Mouse (Mus musculus) hindbrain, embryonic 16.5 days (tissue): ENCODE measurements around the gene Gm10638. TPM values are rescaled to one million over a fixed set of nuclear protein-coding genes. Genes with fewer than 3 reads are reported as not detected.

Experiments
- ATAC-seq: fragments of 200-750 bp; cut with Nextera tagmentation; 2 replicates; pipeline ENCODE4 v1.8.0; 2017; ENCODE audit warnings: moderate TSS enrichment, moderate library complexity
- H3K27ac ChIP-seq: fragments of 300-500 bp; sonication (generic); 2 replicates; pipeline ENCODE4 v1.5.1; 2014; ENCODE audit warnings: low read depth, mild to moderate bottlenecking, control low read depth, low read length, moderate library complexity
- H3K27me3 ChIP-seq: fragments of 300-500 bp; sonication (generic); replicated peaks from 2 replicates; pipeline ENCODE4 v1.6.1; 2014; ENCODE audit warnings: low read length; ENCODE audit not compliant: control insufficient read depth, insufficient read depth
- H3K36me3 ChIP-seq: fragments of 300-500 bp; sonication (generic); 2 replicates; pipeline ENCODE4 v1.6.1; 2014; ENCODE audit warnings: mild to moderate bottlenecking, low read length, moderate library complexity, mixed read lengths; ENCODE audit not compliant: control insufficient read depth, insufficient read depth
- H3K4me1 ChIP-seq: fragments of 300-500 bp; sonication (generic); 2 replicates; pipeline ENCODE4 v1.6.1; 2014; ENCODE audit warnings: low read depth, low read length; ENCODE audit not compliant: control insufficient read depth, insufficient read depth
- H3K4me2 ChIP-seq: fragments of 300-500 bp; sonication (generic); 2 replicates; pipeline ENCODE4 v1.6.1; 2014; ENCODE audit warnings: mild to moderate bottlenecking, low read length, control low read depth, moderate library complexity
- H3K4me3 ChIP-seq: fragments of 300-500 bp; sonication (generic); 2 replicates; pipeline ENCODE4 v1.5.1; 2014; ENCODE audit warnings: mild to moderate bottlenecking, low read length, control low read depth, moderate library complexity
- H3K9ac ChIP-seq: fragments of 300-500 bp; sonication (generic); 2 replicates; pipeline ENCODE4 v1.6.1; 2014; ENCODE audit warnings: low read depth, mild to moderate bottlenecking, control low read depth, low read length, moderate library complexity
- H3K9me3 ChIP-seq: fragments of 300-500 bp; sonication (generic); 2 replicates; pipeline ENCODE4 v1.6.1; 2014; ENCODE audit warnings: mild to moderate bottlenecking, low read length, moderate library complexity; ENCODE audit not compliant: control insufficient read depth
- whole genome bisulfite sequencing: fragments of 180-500 bp; shearing (Covaris S2); extraction: QIAGEN DNeasy Blood & Tissue Kit; methylation state at CpG from one replicate; pipeline ENCODE4 v1.1.7; 2014; 5-methylcytosine and 5-hydroxymethylcytosine counted together
- polyA plus RNA-seq: library from polyadenylated mRNA; unstranded; fragments of >200 nt; fragmentation: Nextera tagmentation; extraction: Ambion mirVana; gene quantifications from 2 replicates; pipeline ENCODE4 v1.2.1, GENCODE M21; 2015

Gene Gm10638
- polyA plus RNA-seq, 1 experiment from 2014 or later: 3.4 TPM

DNA sequence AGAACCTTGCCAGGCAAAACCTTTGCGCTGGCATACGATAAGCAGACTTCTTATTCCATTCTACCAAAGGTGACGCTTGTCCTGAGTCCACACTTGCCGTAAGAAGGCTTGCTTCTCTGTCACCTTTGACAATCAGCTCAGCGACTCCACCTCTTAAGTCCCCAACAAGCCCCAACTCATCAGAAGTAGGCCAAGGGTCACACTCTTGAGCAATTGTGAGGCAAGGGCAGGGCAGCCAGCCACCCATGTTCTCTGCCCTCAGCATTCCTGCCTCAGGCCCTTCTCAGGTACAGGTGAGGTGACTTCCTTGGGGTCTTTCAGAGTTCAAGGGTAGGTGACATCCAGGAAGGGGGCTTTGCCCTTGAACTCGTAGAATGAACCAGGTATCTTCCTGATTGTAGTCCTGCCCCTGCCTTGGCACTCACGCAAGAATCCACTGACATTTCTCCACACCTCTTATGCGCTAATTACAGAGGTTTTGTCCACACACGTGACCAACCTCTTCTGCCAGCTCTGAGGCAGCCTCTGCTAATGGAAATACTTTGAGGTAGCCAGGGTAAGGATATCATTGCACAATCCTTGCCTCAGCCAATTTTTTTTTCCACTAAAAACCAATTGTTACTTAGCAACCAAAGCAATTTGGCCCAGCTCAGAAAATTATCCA, 21.2 kb downstream of the Gm10638 start:
- WGBS: 83% methylated on average over 9 of the region's 9 CpGs

DNA sequence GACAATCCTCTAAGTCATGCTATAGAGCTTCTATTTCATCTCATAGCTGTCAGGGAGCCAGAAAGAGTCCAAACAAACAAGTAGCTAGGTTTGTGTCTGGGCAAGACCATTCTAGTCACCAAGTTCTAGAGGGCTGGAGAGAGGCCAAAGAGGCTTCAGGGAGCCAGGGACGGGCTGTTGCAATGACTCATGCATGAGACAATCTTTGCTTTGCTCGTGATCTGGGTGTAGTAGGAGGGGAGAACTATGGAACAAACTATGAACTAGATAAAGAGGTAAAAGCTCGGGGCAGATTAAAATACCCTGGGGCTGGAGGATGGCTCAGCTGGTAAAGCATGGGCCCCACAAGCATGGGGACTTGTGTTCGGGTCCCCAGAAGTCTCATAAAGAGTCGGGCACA, 23.0 kb downstream of the Gm10638 start:
- Histone ChIP-seq H3K4me1 (no peaks in the 10 kb centered on the region), H3K4me2 (no peak overlapping the region), H3K27me3 (no peaks in the 10 kb centered on the region), H3K9ac (no peak overlapping the region), H3K36me3 (no peaks in the 10 kb centered on the region), H3K9me3 (no peaks in the 10 kb centered on the region), H3K27ac (no peak overlapping the region), H3K4me3 (no peak overlapping the region)
- WGBS: 81% methylated on average over 5 of the region's 5 CpGs
- no peak for ATAC-seq

More for the DNA sequence above, 21.2 kb downstream of the Gm10638 start:
- no peaks in the 10 kb centered on the region for H3K27me3 ChIP-seq
- no peaks in the 10 kb centered on the region for H3K4me1 ChIP-seq
- H3K9me3 ChIP-seq: no peaks in the 10 kb centered on the region
- 0 out of 2 replicates have a peak, but pooled peaks have one; percentile 45 for ATAC-seq
- no peak overlapping the region for H3K9ac ChIP-seq
- no peak overlapping the region for H3K27ac ChIP-seq
- no peaks in the 10 kb centered on the region for H3K36me3 ChIP-seq
- H3K4me3 ChIP-seq: no peak overlapping the region
- H3K4me2 ChIP-seq: no peak overlapping the region

DNA sequence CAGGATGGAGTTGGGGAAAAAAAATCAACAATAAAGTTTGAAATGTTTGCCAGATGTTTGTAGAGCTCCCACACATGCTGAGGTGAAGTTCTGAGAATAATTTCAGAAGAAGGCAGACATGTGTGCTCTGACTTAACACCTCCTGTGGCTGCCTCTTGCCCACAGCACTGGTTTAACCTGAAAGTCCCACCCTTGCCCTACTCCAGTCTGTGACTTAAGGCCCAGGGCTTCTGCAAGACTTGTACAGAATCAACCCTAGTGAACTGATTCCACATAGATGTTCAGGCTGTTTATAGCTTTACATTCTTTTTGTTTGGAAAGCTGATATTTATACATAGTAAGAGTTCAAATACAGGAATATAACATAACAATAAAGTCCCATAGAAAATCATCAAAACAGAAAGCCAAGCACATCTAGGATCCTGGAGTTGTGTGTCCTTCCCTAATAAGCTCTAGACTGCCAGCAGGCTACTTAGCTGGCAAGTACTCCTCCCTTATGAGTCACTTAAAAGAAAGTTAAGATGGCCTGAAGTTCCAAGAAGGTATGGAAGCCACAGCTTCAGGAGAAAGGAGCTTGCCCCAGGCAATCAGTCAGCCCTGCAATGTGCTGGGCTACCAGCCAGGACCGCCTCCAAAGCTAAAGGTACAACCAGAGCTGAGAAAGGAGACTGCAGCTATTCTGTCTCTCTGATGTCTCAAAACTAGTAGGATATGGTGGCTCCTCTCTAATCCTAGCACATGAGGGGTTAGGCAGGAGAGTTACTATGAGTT, 24.6 kb downstream of the Gm10638 start:
- WGBS: 77% methylated on average over 1 of the region's 1 CpGs
- Histone ChIP-seq H3K4me1 (no peaks in the 10 kb centered on the region), H3K4me2 (no peak overlapping the region), H3K9me3 (no peaks in the 10 kb centered on the region), H3K4me3 (no peak overlapping the region), H3K9ac (no peak overlapping the region), H3K27ac (no peak overlapping the region), H3K27me3 (no peaks in the 10 kb centered on the region), H3K36me3 (no peaks in the 10 kb centered on the region)
- ATAC-seq: no peak

DNA sequence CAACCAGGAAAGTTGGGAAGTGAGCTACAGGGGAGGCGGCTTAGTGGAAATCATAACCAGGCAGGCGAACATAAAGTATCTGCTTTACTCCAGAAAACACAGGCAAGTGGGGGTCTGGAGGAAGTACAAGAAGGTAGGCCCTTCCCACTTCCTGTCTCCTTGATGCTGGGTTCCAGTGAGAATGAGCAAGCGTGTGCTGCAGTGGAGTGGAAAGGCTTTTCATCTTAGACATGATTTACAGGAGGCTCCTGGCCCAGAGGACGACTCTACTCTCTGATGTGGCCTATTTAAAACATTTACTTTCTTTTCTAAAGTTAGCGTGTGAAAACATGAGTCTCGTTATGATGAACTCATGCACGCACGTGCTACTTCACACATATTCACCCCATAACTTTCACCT, 33.7 kb downstream of the Gm10638 start:
- Histone ChIP-seq H3K27me3 (no peaks in the 10 kb centered on the region), H3K36me3 (no peaks in the 10 kb centered on the region), H3K4me3 (no peak overlapping the region), H3K4me2 (no peak overlapping the region), H3K9me3 (no peaks in the 10 kb centered on the region), H3K4me1 (no peaks in the 10 kb centered on the region), H3K27ac (no peak overlapping the region), H3K9ac (no peak overlapping the region)
- 84% methylated on average over 8 of the region's 8 CpGs for WGBS
- no peak for ATAC-seq

DNA sequence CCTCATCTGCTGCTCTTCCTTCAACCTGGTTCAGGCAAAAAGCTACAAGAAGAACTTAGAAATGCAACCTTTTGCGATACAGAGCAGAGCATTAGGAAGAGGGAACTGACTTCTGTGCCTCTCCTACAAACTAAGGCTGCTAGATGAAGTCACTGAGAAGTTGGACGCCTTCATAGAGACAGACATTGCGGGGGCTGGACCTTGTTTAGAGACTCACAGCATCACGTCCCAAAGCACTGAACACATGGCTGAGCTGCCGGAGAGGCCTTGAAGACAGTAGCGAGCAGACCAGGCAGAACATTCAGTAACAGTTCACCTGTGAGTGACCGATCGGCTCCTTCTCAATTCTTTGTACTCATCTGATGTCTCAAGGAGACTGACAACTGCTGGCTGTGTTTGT, 35.6 kb downstream of the Gm10638 start:
- Histone ChIP-seq H3K4me1 (no peaks in the 10 kb centered on the region), H3K27me3 (no peaks in the 10 kb centered on the region), H3K36me3 (no peaks in the 10 kb centered on the region), H3K27ac (no peak overlapping the region), H3K4me3 (no peak overlapping the region), H3K4me2 (no peak overlapping the region), H3K9me3 (no peaks in the 10 kb centered on the region), H3K9ac (no peak overlapping the region)
- no peak for ATAC-seq
- WGBS: 96% methylated on average over 8 of the region's 8 CpGs

DNA sequence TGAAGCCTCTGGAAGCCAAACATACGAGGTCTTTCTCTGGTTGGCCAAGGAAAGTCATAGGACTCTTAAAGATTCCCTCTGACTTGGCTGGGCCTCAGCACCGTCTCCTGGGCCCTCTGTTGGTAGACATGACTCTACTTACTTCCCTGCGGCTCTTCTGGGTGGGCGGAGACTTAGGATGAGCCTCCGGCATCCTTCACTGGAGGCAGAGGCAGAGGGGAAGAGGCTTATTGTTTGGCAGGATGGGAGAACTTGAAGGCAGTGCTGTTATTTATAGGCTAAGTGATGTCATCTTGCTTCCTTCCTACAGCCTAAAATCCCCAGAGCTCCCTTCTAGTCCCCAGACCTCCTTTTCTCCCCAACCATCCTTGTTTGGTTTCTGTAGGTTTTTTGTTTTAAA, 41.0 kb downstream of the Gm10638 start:
- WGBS: 61% methylated on average over 5 of the region's 5 CpGs
- Histone ChIP-seq H3K9me3 (no peaks in the 10 kb centered on the region), H3K27ac (no peak overlapping the region), H3K27me3 (no peaks in the 10 kb centered on the region), H3K4me1 (no peaks in the 10 kb centered on the region), H3K9ac (no peak overlapping the region), H3K4me3 (no peak overlapping the region), H3K4me2 (no peak overlapping the region), H3K36me3 (no peaks in the 10 kb centered on the region)
- no peak for ATAC-seq

DNA sequence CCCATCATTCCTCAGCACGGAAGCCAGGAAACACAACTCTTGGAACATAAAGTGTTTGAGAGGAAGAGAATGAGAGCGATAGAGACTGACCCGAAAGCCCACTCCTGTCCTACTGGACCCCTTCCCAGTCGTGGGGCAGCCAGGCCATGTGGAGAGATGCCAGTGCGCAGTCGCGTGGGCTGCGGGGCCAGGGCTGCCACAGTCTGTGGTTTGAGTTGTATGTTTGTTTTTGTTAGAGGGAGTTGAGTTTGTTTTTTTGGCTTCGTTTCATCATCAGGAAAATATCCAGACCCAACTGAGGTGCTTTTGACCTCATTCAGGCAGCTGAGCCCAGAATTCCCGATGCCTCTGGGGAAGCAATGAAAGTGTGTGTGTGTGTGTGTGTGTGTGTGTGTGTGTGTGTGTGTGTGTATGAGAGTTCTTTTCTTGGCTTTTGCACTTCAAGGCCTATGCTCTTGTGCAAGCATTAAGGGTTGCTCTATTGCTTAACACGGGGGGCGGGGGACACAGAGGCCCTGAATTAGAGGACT, 42.5 kb downstream of the Gm10638 start:
- H3K4me2 ChIP-seq: no peak overlapping the region
- no peak overlapping the region for H3K9ac ChIP-seq
- no peak overlapping the region for H3K4me3 ChIP-seq
- no peak overlapping the region for H3K27ac ChIP-seq
- no peaks in the 10 kb centered on the region for H3K27me3 ChIP-seq
- H3K36me3 ChIP-seq: no peaks in the 10 kb centered on the region
- whole genome bisulfite sequencing: 66% methylated on average over 12 of the region's 12 CpGs
- H3K9me3 ChIP-seq: no peaks in the 10 kb centered on the region
- ATAC-seq: no peak
- no peaks in the 10 kb centered on the region for H3K4me1 ChIP-seq

DNA sequence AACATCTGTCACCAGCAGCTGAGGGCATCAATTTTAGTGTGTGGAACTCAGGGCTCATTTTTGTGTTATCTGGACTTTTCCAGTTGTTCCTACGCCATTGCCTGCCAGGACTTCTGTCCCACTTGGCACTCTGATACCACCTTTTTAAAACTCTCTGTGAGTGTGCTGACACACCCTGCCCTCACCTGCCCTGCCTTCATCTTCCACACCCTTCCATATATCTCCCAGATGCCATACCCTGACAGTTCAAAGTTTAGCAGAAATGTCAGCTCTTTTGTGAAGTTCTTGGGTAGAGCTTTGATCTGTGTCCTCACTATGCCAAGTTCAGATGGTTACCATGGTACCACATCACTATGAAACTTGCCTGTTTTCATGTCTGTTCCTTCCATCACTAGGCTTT, 44.1 kb downstream of the Gm10638 start:
- no peak for ATAC-seq
- H3K4me2 ChIP-seq: no peak overlapping the region
- no peaks in the 10 kb centered on the region for H3K36me3 ChIP-seq
- H3K4me3 ChIP-seq: no peak overlapping the region
- WGBS: 81% methylated on average over 1 of the region's 1 CpGs
- no peaks in the 10 kb centered on the region for H3K27me3 ChIP-seq
- no peak overlapping the region for H3K27ac ChIP-seq
- H3K9me3 ChIP-seq: no peaks in the 10 kb centered on the region
- H3K9ac ChIP-seq: no peak overlapping the region
- no peaks in the 10 kb centered on the region for H3K4me1 ChIP-seq

DNA sequence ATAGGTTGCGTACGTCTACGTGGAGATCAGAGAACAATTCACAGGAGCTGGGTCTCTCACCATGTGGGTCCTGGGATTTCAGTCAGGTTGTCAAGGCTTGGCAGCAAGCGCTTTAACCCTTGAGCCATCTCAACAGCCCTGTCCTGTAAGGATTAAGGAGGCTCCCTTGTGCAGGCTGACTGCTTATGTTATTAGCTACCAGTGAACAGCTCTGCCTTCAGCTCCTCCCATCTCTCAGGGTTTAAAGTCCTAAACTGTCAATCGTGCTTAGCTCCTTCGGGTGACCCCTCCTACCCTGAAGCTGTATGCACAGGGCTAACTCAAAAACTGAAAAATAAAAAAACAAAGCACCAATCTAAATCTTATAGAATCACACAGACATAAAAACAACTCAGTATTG, 46.0 kb downstream of the Gm10638 start:
- Histone ChIP-seq H3K27ac (no peak overlapping the region), H3K9me3 (no peaks in the 10 kb centered on the region), H3K4me2 (no peak overlapping the region), H3K4me3 (no peak overlapping the region), H3K27me3 (no peaks in the 10 kb centered on the region), H3K4me1 (no peaks in the 10 kb centered on the region), H3K36me3 (no peaks in the 10 kb centered on the region), H3K9ac (no peak overlapping the region)
- no peak for ATAC-seq
- WGBS: 80% methylated on average over 6 of the region's 6 CpGs
